Mouse (Mus musculus) embryo, embryonic 11.5 days (tissue): ENCODE measurements around the gene Alkbh7.

Experiments used
- DNase-seq: peaks from one replicate; pipeline ENCODE4 v3.0.0-alpha.2; 2012; ENCODE audit warnings: low read depth, low spot score

The Alkbh7 gene

DNA sequence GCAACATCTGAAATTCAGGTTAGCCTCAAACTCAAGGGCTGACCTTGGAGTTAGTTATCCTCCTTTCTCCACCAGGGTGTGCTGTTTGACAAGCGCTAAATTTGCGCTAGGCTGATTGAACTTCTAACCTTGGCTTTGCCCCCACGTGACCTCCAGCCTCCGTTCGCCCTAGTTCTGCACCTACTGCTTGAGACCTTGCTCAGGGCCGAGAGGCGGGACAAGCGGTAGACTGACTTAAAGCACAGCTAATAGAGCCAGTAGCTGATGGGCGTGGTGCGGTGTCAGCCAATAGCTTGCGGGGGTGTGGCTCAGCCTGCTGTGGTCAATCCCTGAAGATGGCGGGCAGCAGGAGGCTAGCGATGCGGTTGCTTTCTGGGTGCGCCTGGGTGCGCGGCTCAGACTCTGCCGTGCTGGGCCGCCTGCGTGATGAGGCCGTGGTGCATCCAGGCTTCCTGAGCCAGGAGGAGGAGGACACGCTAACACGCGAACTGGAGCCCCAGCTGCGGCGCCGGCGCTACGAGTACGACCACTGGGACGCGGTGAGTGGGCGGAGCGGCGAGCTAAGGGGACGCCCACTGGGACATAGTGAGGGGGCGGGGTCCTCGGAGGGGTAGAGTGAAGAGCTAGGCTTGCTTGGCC lies at the start of gene Alkbh7:
TSS of gene Alkbh7 (plus strand) at position 311 of the 639 bp plus-strand sequence.
- DNase-seq = peak; percentile 91

GRCm38 (mm10) chr17:56950915-56951314 lies 46.2 kb upstream of the Alkbh7 start:
- DNase-seq = peak; percentile 36

GRCm38 (mm10) chr17:56952639-56953038 lies 44.5 kb upstream of the Alkbh7 start:
- no peak for DNase-seq

DNA sequence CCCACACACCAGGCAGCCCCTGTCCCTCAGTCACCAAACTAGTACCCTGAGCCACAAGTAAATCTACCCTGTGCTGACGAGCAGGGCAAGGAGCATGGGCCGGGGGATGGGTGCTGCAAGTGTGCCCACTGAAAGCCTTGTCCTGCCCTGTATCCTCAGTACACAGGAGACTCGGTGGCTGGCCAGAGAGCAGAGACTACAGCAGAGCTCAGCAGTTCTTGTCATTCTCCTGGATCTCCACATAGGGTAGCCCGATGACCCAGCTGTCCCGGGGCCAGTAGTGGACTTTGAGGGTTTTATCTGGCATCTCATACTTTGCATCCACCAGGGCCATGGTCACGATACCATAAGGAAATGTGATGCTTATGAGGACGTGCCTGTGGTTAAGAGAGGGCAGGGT lies 42.3 kb upstream of the Alkbh7 start:
- DNase-seq = no peak

- DNase-seq = peak; percentile 13
Observed at GRCm38 (mm10) chr17:56957763-56958429, 39.2 kb upstream of the Alkbh7 start.

- no peak for DNase-seq
Observed at GRCm38 (mm10) chr17:56958667-56959066, 38.5 kb upstream of the Alkbh7 start.

- DNase-seq = no peak
Observed at GRCm38 (mm10) chr17:56961880-56962279, 35.3 kb upstream of the Alkbh7 start.

- no peak for DNase-seq
Observed at GRCm38 (mm10) chr17:56962642-56963405, 34.3 kb upstream of the Alkbh7 start.

DNA sequence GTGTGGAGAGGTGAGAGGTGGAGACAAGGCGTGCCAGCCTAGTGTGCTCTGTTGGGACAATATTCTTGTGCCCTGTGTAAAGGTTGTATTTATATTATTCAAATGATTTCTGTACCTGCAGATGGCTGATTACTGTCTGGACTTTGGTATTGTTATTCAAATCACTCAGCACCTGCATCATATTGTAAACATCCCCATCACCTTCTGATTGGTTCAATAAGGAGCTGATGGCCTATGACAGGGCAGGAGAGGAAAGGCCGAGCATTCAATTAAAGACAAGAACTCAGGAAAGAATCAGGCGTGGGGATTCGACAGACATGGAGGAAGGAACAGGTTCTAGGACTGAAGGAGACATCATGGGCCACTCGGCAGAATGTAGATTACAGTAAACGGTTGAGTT lies 33.5 kb upstream of the Alkbh7 start:
- DNase-seq = no peak

DNA sequence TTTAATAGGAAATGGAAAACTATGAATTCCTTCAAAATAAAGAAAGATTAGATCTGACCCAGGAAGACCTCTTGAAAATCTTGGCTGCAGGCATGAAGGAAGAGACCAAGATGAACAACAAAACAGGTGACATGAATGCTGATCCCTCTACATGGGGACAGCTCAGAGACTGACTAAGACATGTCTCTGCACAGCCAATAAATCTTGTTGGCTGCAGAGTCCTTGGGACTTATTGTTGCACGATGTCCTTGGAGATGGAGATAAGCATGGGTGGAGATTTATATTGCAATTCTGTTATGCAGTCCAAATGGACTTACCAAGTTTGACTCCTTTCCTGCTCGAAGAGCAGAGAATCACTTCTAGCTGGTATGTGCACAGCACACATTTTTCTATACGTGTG lies 27.8 kb upstream of the Alkbh7 start:
- no peak for DNase-seq

- no peak for DNase-seq
Observed at GRCm38 (mm10) chr17:56970081-56970480, 27.1 kb upstream of the Alkbh7 start.

DNA sequence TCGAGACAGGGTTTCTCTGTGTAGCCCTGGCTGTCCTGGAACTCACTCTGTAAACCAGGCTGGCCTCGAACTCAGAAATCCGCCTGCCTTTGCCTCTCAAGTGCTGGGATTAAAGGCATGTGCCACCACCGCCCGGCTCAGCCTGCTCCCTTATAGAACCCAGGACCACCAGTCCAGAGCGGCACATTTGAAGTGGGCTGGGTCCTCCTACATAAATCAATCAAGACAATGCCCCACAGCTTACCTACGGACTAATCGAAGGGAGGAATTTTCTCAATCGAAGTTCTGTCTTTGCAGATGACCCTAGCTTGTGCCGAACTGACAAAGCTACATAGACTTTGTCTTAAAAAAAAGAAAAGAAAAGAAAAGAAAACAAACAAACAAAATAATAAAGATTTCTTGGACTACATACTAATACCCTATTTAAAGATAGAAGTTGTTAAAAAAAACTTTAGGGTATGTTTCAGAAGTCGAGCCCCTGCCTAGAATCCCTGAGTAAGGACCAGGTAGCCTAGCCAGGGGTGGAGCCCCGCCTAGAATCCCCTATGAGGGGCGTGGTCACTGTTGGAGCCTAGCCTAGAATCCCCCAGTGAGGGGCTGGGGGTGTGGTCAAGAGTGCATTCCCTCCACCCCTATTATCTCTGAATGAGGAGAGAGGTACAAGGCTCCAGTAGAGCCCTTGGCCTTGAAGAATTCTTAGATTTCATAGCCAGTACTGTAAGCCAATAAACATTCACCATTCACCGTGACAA lies 23.0 kb upstream of the Alkbh7 start:
- DNase-seq = no peak

- no peak for DNase-seq
Observed at GRCm38 (mm10) chr17:56974708-56975240, 22.4 kb upstream of the Alkbh7 start.

DNA sequence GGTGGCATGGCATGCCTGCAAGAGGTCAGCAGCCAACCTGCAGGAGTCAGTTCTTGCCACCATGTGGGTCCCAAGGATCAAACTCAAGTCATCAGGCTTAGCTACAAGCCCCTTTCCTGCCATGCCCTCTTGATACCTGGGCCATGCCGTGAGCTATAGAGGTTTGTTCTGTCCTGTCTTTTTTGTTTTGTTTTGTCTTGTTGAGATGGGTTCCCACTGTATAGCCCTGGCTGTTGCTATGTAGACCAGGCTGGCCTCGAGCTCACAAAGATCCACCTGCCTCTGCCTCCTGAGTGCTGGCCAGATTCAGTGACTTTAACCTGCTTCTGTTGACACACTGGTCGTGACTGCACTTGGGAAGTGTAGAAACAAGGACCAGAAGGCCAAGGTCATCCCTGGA lies 21.7 kb upstream of the Alkbh7 start:
- DNase-seq = no peak

DNA sequence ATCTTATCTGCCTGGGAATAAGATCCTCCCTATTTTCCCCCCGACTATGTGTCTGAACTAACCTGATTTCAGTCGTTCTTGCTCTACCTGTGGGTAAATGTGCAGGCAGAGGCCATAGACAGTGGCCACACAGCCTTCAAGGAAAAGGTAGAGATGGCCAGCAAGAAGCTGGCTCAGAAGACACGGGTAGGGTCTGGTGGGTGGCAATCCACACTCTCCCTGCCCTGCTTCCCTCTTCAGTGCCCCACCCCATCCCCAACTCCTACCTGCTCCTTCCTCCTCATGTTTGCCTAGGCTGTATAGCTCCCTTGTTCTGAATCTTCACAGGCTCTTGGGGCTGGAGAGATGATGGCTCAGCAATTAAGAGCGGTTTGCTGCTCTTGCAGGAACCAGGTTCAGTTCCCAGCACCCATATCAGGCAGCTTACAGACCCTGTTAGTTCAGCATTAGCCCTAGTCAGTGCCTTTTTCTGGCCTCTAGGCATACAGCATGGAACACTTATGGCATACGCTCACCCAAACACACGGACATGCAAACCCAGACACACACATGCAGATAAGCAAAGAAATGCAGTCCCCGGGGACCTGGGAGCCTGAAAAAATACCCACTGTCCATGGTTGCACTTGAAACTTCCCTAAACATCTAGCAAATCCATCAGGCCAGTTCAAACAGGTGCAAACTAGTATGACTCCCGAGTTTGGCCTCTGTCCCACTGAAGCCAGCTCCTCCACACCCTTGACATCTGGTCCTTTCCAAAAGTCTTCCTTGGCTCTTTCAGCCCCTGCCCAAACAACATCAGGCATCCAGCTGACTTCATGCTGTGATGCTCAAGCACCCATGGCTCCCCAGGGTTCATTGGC lies 20.4 kb upstream of the Alkbh7 start:
- no peak for DNase-seq

DNA sequence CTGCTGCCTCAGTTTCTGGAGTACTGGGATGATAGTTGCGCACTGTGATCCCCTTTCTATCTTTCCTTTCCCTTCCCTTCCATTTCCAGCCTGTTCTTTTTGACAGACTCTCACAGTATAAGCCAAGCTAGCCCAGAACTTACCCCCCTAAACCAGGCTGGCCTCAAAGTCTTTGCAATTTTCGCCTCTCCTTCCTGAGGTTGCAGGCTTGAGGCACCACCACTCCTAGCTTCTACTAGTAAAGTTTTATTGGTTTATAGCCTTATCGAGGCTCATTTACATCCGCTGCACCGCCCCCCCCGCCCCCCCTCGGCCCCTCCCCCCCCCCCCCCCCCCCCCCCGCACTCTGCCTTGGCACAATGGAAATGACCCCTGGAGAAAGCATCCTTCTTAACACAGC lies 17.6 kb upstream of the Alkbh7 start:
- no peak for DNase-seq

DNA sequence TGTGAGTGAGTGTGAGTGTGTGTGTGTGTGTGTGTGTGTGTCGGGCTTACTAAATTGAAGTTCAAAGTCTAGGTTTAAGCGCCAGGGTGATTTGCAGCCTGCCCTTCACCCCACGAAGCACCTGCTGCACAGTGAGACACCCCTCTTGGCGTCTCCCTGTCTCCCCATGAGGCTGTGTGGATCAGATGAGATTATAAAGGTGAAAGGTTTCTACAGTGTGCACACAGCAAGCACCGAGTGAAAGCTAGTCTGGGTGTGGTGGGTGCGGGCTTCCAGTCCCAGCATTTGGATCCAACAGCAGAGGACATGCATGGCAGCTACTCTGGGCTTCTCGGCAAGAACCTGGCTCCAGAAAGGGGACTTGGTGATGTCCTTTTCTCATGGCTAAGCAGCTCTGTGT lies 16.1 kb upstream of the Alkbh7 start:
- DNase-seq = no peak

DNA sequence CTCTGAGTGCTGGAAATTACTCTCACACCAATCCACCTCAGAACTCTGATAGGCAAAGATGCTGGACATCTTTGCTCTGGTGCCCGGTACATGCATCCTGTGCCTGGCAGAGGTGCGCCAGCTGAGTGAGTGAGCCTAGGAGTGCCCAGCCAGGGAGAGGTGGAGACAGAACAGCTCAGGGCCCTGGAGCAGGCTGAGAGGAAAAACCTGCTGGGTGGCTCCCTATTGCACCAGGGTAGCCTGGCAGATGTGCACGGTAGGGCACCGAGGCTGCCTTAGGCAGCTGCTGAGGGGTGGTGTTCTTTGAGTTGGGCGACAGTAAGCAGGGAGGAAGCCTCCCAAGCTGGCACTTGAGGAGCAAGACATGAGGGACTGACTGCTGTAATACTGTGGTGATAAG lies 15.1 kb upstream of the Alkbh7 start, which contains the start of gene Acer1:
TSS of gene Acer1 (minus strand) at position 114 of the 400 bp plus-strand sequence.
- DNase-seq = no peak

- DNase-seq = no peak
Observed at GRCm38 (mm10) chr17:56984886-56985285, 12.3 kb upstream of the Alkbh7 start.

GRCm38 (mm10) chr17:56985656-56986055 lies 11.5 kb upstream of the Alkbh7 start:
- DNase-seq = no peak
